Mouse (Mus musculus) lung, postnatal 0 days (tissue): Measurements from ENCODE around the gene Raver1.

Experiments
- CTCF ChIP-seq: IDR thresholded peaks from 2 replicates; pipeline ENCODE4 v1.5.1; 2016; ENCODE audit warnings: antibody characterized with exemption, mild to moderate bottlenecking
- EP300 ChIP-seq: IDR thresholded peaks from 2 replicates; pipeline ENCODE4 v1.6.1; 2016; ENCODE audit warnings: antibody characterized with exemption, mild to moderate bottlenecking, control low read depth

GRCm38 (mm10) chr9:21062928-21063327, 28.9 kb downstream of the Raver1 start:
- TF ChIP-seq EP300 (no peak), CTCF (no peak)
